Mouse (Mus musculus): ENCODE data around the gene Orc3.
A peak's percentile ranks its signal among the peaks of the same experiment; 100 is the strongest.

Orc3 gene

GRCm38 (mm10) chr4:34614630-34615094 is at the start of gene Orc3, which contains the start of gene Rars2:
Gene Orc3, minus strand, starts transcription at chr4:34614944.
Gene Rars2, plus strand, starts transcription at chr4:34614957.
- peak; percentile 95 to 97 for DNase-seq

GRCm38 (mm10) chr4:34661927-34662326 is 47.2 kb upstream of the Orc3 start:
- DNase-seq = no peak

- no peak for DNase-seq
Observed at GRCm38 (mm10) chr4:34661514-34661913, 46.8 kb upstream of the Orc3 start.

DNA sequence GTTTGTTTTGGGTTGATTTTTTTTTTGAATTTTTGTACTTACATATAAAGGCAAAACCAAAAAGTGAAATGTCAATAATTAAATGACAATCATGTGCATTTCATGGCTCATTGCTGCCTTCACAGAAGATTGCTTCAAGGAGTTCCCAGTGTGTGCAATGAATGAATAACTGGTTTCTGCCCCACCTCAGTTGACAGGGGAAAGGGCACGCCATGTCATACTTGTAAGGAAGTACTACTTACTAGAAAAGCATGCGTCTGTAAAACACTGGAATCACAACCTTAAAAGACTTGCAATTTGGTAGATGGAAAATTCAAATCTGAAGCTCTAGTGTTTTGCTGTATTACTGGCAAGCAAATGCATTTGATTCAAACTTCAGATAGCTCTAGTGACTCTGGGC is 44.3 kb upstream of the Orc3 start:
- DNase-seq = no peak

GRCm38 (mm10) chr4:34656101-34656500 is 41.4 kb upstream of the Orc3 start:
- no peak for DNase-seq

- DNase-seq = no peak
Observed at GRCm38 (mm10) chr4:34653179-34653578, 38.4 kb upstream of the Orc3 start.

- no peak for DNase-seq
Observed at GRCm38 (mm10) chr4:34644779-34645178, 30.0 kb upstream of the Orc3 start.

- DNase-seq = no peak
Observed at GRCm38 (mm10) chr4:34640731-34641130, 26.0 kb upstream of the Orc3 start.

GRCm38 (mm10) chr4:34639745-34640364 is 25.1 kb upstream of the Orc3 start:
- no peak for DNase-seq

DNA sequence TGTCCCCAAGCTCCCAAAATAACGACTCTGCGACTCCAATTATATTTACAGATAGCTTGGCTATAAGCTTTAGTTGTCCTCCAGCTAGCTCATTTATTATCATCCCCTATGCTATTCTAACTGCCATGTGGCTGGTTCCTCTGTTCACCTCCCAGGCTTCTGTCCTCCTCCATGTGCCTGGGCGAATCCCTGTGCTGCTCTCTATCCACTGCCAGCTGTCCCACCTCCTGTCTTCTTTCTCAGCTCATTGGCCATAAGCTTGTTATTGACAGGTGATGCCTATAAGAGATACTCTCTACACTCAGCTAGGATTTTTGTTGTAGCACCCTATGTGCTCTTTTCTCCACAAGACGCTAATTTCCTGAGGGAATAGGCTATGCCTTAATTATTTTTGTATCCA is 23.1 kb upstream of the Orc3 start:
- no peak for DNase-seq

- DNase-seq = no peak
Observed at GRCm38 (mm10) chr4:34637386-34637785, 22.6 kb upstream of the Orc3 start.

DNA sequence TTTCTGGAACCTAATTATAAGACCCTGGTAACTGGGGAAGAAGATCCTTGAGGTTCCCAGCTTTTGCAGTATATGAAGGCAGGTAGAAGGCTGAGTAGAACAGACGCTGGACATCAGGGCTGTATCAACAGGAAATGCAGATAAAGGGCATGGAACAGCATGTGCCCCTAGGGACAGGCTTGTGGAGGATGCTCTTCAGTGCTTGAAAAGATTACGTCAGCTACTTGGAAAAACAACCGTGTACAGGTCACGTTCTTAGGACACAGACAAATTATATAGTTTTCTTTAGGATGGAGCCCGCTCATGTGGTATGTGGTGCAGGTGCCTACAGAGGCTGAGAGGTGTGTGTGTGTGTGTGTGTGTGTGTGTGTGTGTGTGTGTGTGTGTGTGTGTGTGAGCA is 21.3 kb upstream of the Orc3 start:
- no peak for DNase-seq

GRCm38 (mm10) chr4:34634129-34634528 is 19.4 kb upstream of the Orc3 start:
- no peak for DNase-seq

- DNase-seq = no peak
Observed at GRCm38 (mm10) chr4:34629956-34630355, 15.2 kb upstream of the Orc3 start.

GRCm38 (mm10) chr4:34626401-34626800 is 11.7 kb upstream of the Orc3 start:
- no peak for DNase-seq

- no peak for DNase-seq
Observed at GRCm38 (mm10) chr4:34625556-34625955, 10.8 kb upstream of the Orc3 start.

DNA sequence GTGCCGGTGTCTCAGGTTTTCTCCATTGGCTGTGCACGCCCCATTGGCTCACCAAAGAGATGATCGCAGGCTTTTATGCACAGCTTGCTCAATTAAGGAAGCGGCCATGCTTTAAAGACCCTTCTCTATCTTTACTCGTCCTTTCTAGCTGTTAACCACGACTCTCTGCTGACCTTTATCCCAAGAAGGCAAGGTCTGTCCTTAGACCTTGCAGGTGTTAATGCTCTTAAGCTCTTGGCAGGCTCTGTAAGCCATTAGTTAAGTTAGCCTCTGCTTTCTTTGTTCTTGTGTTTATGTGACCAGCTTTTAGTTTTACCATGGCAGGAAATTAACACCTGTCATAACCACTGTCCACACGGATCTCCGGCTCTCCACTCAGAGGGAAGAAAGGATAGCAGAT is 1.4 kb upstream of the Orc3 start:
- DNase-seq = no peak

DNA sequence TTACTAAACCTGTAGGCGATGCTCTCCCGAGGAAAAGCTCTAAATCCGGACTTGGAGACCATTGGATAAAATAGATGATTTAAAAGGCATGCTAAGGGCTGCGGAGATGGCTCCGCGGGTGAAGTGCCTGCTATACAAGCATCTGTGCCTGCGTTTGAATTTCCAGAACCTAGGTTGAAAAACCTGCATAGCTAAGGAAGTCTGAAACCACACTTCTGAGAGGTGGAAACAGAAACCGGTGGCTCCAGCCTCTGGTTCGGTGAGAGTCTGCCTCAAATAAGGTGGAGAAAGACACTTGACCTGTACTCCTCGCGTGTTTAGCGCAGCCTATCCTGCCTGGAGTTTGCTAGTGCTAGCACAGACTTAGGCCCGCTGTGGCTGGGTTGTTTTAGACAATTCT is 559 bp upstream of the Orc3 start:
- DNase-seq = peak; percentile 8 to 31

- DNase-seq = peak; percentile 37 to 41
Observed at GRCm38 (mm10) chr4:34613571-34614145, 1.1 kb downstream of the Orc3 start.

- DNase-seq = no peak
Observed at GRCm38 (mm10) chr4:34606658-34607057, 8.1 kb downstream of the Orc3 start.

- DNase-seq = peak in 1 of 2 experiments; percentile 13
Observed at GRCm38 (mm10) chr4:34603123-34603522, 11.6 kb downstream of the Orc3 start.

GRCm38 (mm10) chr4:34584871-34585607 is 29.7 kb downstream of the Orc3 start:
- DNase-seq = no peak

DNA sequence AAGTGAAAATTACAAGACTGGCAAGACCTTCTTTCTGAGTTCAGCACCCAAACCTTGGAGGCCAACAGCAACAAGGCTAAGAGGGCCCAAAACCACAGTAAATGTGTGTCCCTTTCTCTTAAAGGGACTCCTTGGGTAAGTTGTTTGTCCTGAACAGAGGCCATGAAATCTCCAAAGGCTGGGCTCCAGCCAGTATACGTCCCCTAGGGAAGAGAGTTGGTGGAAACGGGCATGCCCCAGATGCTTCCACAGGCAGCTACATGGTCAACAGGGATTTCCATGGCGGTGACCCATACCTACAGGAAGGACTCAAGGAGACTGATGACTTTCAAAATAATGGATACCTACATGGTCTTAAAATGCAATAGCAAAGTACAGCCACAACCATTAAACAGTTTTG is 31.3 kb downstream of the Orc3 start:
- no peak for DNase-seq

- no peak for DNase-seq
Observed at GRCm38 (mm10) chr4:34582476-34582875, 32.3 kb downstream of the Orc3 start.
